Mouse (Mus musculus): ENCODE measurements around the gene Gm28553. TPM values are rescaled to one million over a fixed set of nuclear protein-coding genes. Genes with fewer than 3 reads are reported as not detected.
"Not testable (repeated sequence)": the region's sequence is repeated elsewhere in the genome, so short reads cannot be mapped to it uniquely, and the experiment has no call there.

Gm28553 gene
- total RNA-seq (2021), result not detected
- long read RNA-seq, experiment 1, result 0 reads
- long read RNA-seq, experiment 2, result 0 reads

GRCm38 (mm10) chrY:48856197-48856596, at the start of gene Gm28553:
Gene Gm28553, plus strand, starts transcription at chrY:48856497.
- intact Hi-C loops (cut with DNase I); DNase-seq (ENCODE audit: low spot score in 2 of 2): not testable (repeated sequence)
